Mouse (Mus musculus) spleen, postnatal 0 days (tissue): ENCODE results near the gene Gm21170. TPM values are rescaled to one million over a fixed set of nuclear protein-coding genes. Genes with fewer than 3 reads are reported as not detected.

Source experiments
- polyA plus RNA-seq: library from polyadenylated mRNA; unstranded; fragments of >200 nt; fragmentation: Nextera tagmentation; extraction: Ambion mirVana; gene quantifications from 2 replicates; pipeline ENCODE4 v1.2.1, GENCODE M21; 2015

Gm21170 gene
- not detected in 2 replicates for polyA plus RNA-seq

DNA sequence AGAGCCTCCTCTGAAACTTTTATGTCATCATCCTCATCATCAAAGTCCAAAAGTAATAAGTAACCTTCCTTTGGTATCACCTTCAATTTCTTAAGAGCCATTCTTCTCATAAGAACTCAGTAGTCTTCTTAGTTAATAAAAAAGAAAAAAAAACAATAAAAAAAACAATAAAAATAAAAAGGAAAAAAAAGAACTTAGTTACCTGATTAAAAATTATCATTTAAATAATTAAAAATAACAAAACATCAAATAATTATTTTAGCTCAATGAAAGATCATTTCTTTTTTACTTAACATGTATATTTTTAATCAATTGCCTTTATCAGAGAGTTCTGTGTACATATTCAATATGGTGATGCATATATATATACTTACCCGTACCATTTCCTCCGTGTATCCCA lies at the start of gene Gm21170:
TSS of gene Gm21170 (minus strand) at position 101 of the 400 bp plus-strand sequence.

Other genes with a start within 250 kb of the Gm21170 start
- not detected in 2 replicates for gene Gm21256, start 240.1 kb downstream of the Gm21170 start, polyA plus RNA-seq